Mouse (Mus musculus) limb, embryonic 14.5 days (tissue): ENCODE results near the gene Triobp. TPM values are rescaled to one million over a fixed set of nuclear protein-coding genes. Genes with fewer than 3 reads are reported as not detected.

Source experiments
- ATAC-seq: fragments of 200-750 bp; cut with Nextera tagmentation; 2 replicates; pipeline ENCODE4 v1.8.0; 2017; ENCODE audit warnings: low read depth, moderate number of reproducible peaks, moderate TSS enrichment; ENCODE audit not compliant: low FRiP score
- DNase-seq: peaks from one replicate; pipeline ENCODE4 v3.0.0-alpha.2; 2015; ENCODE audit warnings: low spot score
- H3K27ac ChIP-seq: fragments of 300-500 bp; sonication (generic); replicated peaks from 2 replicates; pipeline ENCODE4 v1.5.1; 2014; ENCODE audit warnings: low read depth, mild to moderate bottlenecking, low read length, moderate library complexity, mixed read lengths
- H3K27me3 ChIP-seq: fragments of 300-500 bp; sonication (generic); 2 replicates; pipeline ENCODE4 v1.6.1; 2014; ENCODE audit warnings: low read length, mixed read lengths; ENCODE audit not compliant: control insufficient read depth, insufficient read depth
- H3K36me3 ChIP-seq: fragments of 300-500 bp; sonication (generic); 2 replicates; pipeline ENCODE4 v1.6.1; 2014; ENCODE audit warnings: mild to moderate bottlenecking, low read length, moderate library complexity, mixed read lengths; ENCODE audit not compliant: control insufficient read depth, insufficient read depth
- H3K4me1 ChIP-seq: fragments of 300-500 bp; sonication (generic); 2 replicates; pipeline ENCODE4 v1.6.1; 2014; ENCODE audit warnings: antibody characterized with exemption, low read length, mixed read lengths; ENCODE audit not compliant: control insufficient read depth, insufficient read depth
- H3K4me2 ChIP-seq: fragments of 300-500 bp; sonication (generic); replicated peaks from 2 replicates; pipeline ENCODE4 v1.6.1; 2014; ENCODE audit warnings: low read depth, mild to moderate bottlenecking, low read length, moderate library complexity; ENCODE audit not compliant: severe bottlenecking
- H3K4me3 ChIP-seq: fragments of 300-500 bp; sonication (generic); replicated peaks from 2 replicates; pipeline ENCODE4 v1.5.1; 2014; ENCODE audit warnings: low read length
- H3K9ac ChIP-seq: fragments of 300-500 bp; sonication (generic); 2 replicates; pipeline ENCODE4 v1.6.1; 2014; ENCODE audit warnings: mild to moderate bottlenecking, low read depth, low read length, moderate library complexity; ENCODE audit not compliant: severe bottlenecking
- H3K9me3 ChIP-seq: fragments of 300-500 bp; sonication (generic); 2 replicates; pipeline ENCODE4 v1.6.1; 2016; ENCODE audit warnings: low read length; ENCODE audit not compliant: control insufficient read depth
- POLR2A ChIP-seq: fragments of 200-500 bp; IDR thresholded peaks from 2 replicates; pipeline ENCODE4 v1.8.0; 2012; ENCODE audit warnings: inconsistent platforms, mild to moderate bottlenecking, moderate library complexity, borderline replicate concordance; ENCODE audit not compliant: insufficient read depth, insufficient read length; ENCODE audit errors: extremely low read depth
- WGBS: fragments of 180-500 bp; shearing (Covaris S2); extraction: QIAGEN DNeasy Blood & Tissue Kit; methylation state at CpG from one replicate; pipeline ENCODE4 v1.1.7; 2014; 5-methylcytosine and 5-hydroxymethylcytosine counted together
- polyA plus RNA-seq, 2 experiments: library from polyadenylated mRNA; depleted of rRNA in 1 of 2; stranded (reverse) in 1 of 2; unstranded in 1 of 2; fragments of >200 nt; fragmentation: Nextera tagmentation in 1 of 2; extraction: Ambion mirVana in 1 of 2; gene quantifications; 2 replicates each; pipeline versions ENCODE4 v1.2.1 to v1.2.3; 2012 to 2014

Gene Triobp
- polyA plus RNA-seq, 2 experiments, result 44.7 to 64.4 TPM

DNA sequence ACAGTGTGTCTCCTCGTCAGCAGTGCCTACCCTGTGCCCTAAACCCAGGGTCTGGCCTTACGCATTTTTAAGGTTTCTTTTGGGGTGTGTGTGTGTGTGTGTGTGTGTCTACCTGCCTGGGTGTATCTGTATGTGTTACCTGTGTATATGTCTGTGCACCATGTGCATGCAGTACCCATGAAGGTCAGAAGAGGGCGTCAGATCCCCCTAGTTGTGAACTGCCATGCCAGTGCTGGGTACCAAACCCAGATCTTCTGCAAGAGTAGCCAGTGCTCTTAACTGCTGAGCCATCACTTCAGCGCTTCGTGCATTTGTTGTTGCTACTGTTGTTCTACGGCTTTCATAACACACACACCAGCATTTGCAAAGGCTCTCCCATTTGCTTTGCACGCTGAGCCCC, 44.7 kb downstream of the Triobp start:
- no peak for TF ChIP-seq POLR2A
- Histone ChIP-seq H3K4me2 (no peak overlapping the region), H3K9ac (no peak overlapping the region), H3K27ac (no peak overlapping the region), H3K4me3 (no peak overlapping the region), H3K27me3 (no peaks in the 10 kb centered on the region), H3K36me3 (peaks cover 91% of the 10 kb centered on the region), H3K4me1 (peaks cover 5% of the 10 kb centered on the region; the same call in 1 of the 2 replicates), H3K9me3 (no peaks in the 10 kb centered on the region)
- ATAC-seq (no peak), DNase-seq (no peak)
- 93% methylated on average over 7 of the region's 7 CpGs for WGBS

DNA sequence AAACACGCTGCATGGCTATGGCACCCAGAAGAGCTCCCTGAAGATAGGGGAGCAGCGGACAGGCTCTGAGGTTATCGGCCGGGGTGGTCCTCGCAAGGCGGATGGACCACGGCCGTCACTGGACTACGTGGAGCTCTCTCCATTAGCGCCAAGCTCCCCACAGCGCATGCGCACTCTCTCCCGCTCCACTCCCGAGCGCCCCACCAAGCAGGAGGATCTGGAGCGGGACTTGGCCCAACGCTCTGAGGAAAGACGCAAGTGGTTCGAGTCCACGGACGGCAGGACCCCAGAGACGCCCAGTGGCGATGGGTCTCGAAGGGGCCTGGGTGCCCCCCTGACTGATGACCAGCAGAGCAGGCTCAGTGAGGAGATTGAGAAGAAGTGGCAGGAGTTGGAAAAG, 45.4 kb downstream of the Triobp start:
- Histone ChIP-seq H3K9me3 (no peaks in the 10 kb centered on the region), H3K27me3 (no peaks in the 10 kb centered on the region), H3K27ac (no peak overlapping the region), H3K4me3 (no peak overlapping the region), H3K9ac (no peak overlapping the region), H3K4me1 (peaks cover 4% of the 10 kb centered on the region; the same call in 1 of the 2 replicates), H3K36me3 (peaks cover 94% of the 10 kb centered on the region), H3K4me2 (no peak overlapping the region)
- TF ChIP-seq POLR2A, result no peak
- WGBS, result 96% methylated on average over 24 of the region's 24 CpGs
- ATAC-seq (no peak), DNase-seq (no peak)

DNA sequence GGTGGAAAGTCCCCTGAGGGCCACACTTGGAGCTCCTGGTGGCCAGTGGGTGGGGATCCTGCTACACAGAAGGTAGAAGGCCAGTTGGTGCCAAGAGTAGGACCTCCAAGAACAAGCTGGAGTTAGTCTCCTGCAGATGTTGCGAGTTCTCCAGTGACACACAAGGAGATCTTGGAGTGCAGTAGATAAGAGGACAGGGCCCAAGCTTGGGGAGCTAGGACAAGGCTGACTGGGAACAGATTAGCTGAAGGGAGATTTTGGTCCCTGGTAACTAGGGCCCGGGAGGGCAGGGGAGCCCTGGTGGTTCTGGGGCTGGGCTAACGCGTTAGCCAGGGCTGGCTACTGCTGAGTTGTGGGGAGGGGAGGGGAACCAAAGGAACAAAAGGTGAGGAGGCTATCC, 48.4 kb downstream of the Triobp start:
- DNase-seq (no peak), ATAC-seq (no peak)
- Histone ChIP-seq H3K9ac (no peak overlapping the region), H3K4me1 (no peaks in the 10 kb centered on the region), H3K9me3 (no peaks in the 10 kb centered on the region), H3K4me2 (no peak overlapping the region), H3K4me3 (no peak overlapping the region), H3K36me3 (peaks cover 99% of the 10 kb centered on the region), H3K27ac (no peak overlapping the region), H3K27me3 (no peaks in the 10 kb centered on the region)
- WGBS, result 93% methylated on average over 4 of the region's 4 CpGs
- TF ChIP-seq POLR2A, result no peak

DNA sequence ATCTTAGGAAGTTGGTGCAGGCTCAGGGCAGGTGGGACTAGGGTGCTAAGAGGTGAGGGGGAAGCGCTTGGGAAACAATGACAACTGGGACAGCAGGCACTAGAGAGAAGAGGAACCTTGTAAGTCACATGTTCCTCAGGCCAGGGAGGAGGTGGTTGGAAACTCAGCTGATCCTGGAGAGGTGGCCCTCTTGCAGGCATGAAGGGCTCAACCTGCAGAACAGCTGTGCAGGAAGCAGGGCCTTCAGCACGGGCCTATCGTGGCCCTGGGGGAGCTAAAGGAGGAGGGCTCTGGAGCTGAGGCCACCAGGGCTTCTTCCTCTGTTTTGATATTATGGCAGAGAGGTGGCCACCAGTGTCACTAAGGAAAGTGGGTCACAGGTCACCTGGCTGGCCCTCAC, 49.1 kb downstream of the Triobp start:
- Histone ChIP-seq H3K4me3 (no peak overlapping the region), H3K36me3 (peaks cover 99% of the 10 kb centered on the region), H3K9ac (no peak overlapping the region), H3K27me3 (no peaks in the 10 kb centered on the region), H3K9me3 (no peaks in the 10 kb centered on the region), H3K4me1 (no peaks in the 10 kb centered on the region), H3K4me2 (no peak overlapping the region), H3K27ac (no peak overlapping the region)
- no peak for DNase-seq
- TF ChIP-seq POLR2A, result no peak
- 75% methylated on average over 3 of the region's 3 CpGs for WGBS
- no peak for ATAC-seq

DNA sequence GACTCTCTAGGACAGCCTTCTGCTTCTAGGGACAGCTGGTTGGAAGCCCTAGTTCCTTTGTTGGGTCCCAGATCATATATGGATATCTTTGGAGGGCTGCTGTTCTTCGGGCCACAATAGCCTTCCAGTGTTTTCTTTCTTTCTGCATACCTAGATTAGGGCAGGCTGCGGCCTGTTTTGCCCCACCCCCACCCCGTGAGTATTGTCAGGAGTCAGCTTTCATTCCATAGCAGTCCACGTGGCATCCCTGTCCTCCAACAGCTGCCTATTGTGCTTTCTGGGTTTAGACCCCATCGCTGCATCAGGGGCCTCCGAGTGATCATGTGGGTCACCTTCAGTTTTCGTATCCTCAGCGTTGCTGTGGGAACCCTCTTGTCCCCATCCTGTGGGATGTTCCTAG, 50.8 kb downstream of the Triobp start:
- no peak overlapping the region for H3K9ac ChIP-seq
- TF ChIP-seq POLR2A, result no peak
- no peak overlapping the region for H3K4me2 ChIP-seq
- WGBS, result 63% methylated on average over 8 of the region's 8 CpGs
- no peaks in the 10 kb centered on the region for H3K9me3 ChIP-seq
- peak; percentile 31; the same call in 1 of the 2 replicates for ATAC-seq
- H3K27me3 ChIP-seq, result no peaks in the 10 kb centered on the region
- 0 out of 2 replicates have a peak overlapping the region, but pooled peaks have one; percentile 2 for H3K27ac ChIP-seq
- H3K4me1 ChIP-seq, result no peaks in the 10 kb centered on the region
- peaks cover 99% of the 10 kb centered on the region for H3K36me3 ChIP-seq
- no peak overlapping the region for H3K4me3 ChIP-seq
- DNase-seq, result no peak

DNA sequence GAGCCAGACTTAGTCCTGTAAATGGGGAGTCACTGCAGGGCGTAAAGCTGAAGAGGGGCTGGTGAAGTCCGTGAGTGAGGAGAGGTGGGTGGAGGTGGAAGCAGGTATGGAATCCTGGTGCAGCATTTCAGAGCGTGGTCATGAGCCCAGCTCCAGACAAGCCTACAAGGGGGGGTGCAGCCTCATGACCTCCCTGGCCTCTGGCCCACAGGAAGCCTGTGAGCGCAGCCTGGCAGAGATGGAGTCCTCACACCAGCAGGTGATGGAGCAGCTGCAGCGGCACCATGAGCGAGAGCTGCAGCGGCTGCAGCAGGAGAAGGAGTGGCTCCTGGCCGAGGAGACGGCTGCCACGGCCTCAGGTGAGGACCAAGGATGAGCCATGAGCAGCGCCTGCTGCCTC, 52.1 kb downstream of the Triobp start:
- Histone ChIP-seq H3K27ac (no peak overlapping the region), H3K36me3 (peaks cover 99% of the 10 kb centered on the region), H3K27me3 (no peaks in the 10 kb centered on the region), H3K4me3 (no peak overlapping the region), H3K4me2 (no peak overlapping the region), H3K9ac (no peak overlapping the region), H3K9me3 (no peaks in the 10 kb centered on the region), H3K4me1 (no peaks in the 10 kb centered on the region)
- ATAC-seq (no peak), DNase-seq (no peak)
- TF ChIP-seq POLR2A, result no peak
- 85% methylated on average over 11 of the region's 11 CpGs for WGBS
